Comparison of ENCODE assay signal across 8 mouse cellular contexts in the genomic region with DNA sequence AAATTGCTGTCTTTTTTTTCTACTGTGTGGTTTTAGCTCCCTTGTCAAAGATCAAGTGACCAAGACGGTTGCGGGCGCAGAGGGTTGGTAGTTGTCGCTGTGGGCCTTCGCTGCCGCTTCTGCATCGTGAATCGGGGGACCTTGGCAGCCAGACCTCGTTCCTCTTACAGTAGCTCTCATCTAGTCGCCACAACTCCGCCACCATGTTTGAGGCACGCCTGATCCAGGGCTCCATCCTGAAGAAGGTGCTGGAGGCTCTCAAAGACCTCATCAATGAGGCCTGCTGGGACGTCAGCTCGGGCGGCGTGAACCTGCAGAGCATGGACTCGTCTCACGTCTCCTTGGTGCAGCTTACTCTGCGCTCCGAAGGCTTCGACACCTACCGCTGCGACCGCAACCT.
DNase-seq lines count a peak whose midpoint lies in the region; ATAC-seq lines count a peak whose summit lies in the region.

No protein-coding gene starts in this region.

- ATAC-seq in hematopoietic stem cell, adult 5-6 weeks (replicated peaks in 1 of 2; ENCODE audit: insufficient read depth in 1 of 2, low FRiP score in 2 of 2, low TSS enrichment in 1 of 2, low read depth in 1 of 2, poor library complexity in 2 of 2, severe bottlenecking in 2 of 2), result peak; percentile 83 to 98

- DNase-seq in R1 (ENCODE audit: low read depth, low spot score), result peak; percentile 3
- peak; percentile 26 for DNase-seq in cerebellum, adult 8-10 months
- peak; percentile 7 for DNase-seq in gastrocnemius, adult 18-20 months (ENCODE audit: low spot score)
- peak; percentile 28 to 31 for DNase-seq in layer of hippocampus, postnatal 10 days (ENCODE audit: low spot score in 2 of 2)
- DNase-seq in lung, postnatal 10 days, result peak; percentile 9
- DNase-seq in right cerebral cortex, adult 2 months (ENCODE audit: low spot score in 2 of 2), result peak; percentile 15 to 19
- DNase-seq in thymus, postnatal 36 days, result peak; percentile 18 to 30

Comparison
In these comparisons a context has a peak if more than half of its experiments do, and no peak if none do; other contexts are left out.
1. Peak in every context shown above with its lines: DNase-seq and ATAC-seq.